Mouse (Mus musculus): ENCODE data around the gene Bloc1s6. TPM values are rescaled to one million over a fixed set of nuclear protein-coding genes. Genes with fewer than 3 reads are reported as not detected.

Bloc1s6 gene
- polyA plus RNA-seq, 1 experiment = 16.0 TPM

GRCm38 (mm10) chr2:122731456-122731855 lies 6.8 kb upstream of the Bloc1s6 start:
- Histone ChIP-seq H3K4me3 (no peak overlapping the region), H3ac (ENCODE audit: control insufficient read depth, insufficient read length) (no peak overlapping the region), H3K79me2 (ENCODE audit: control insufficient read depth, insufficient read depth) (no peaks in the 10 kb centered on the region), H3K27me3 (ENCODE audit: control insufficient read depth, insufficient read depth, insufficient read length) (no peaks in the 10 kb centered on the region), H3K4me2 (ENCODE audit: low read depth) (peak overlapping the region; percentile 47), H3K36me3 (ENCODE audit: control insufficient read depth, insufficient read depth) (no peaks in the 10 kb centered on the region)
- TF ChIP-seq USF1 (IDR thresholded peaks at IDR 0.05; ENCODE audit: low read depth) (peak; percentile 86), POLR2AphosphoS2 (IDR thresholded peaks at IDR 0.05; ENCODE audit: insufficient read length, low read depth) (no peak), POLR2A (IDR thresholded peaks at IDR 0.05; ENCODE audit: insufficient read length, low read depth) (no peak), MYOG (IDR thresholded peaks at IDR 0.05; ENCODE audit: control insufficient read depth in 1 of 3, insufficient read depth in 1 of 3, insufficient read length in 2 of 3, low read depth in 2 of 3) (no peak), MAX (IDR thresholded peaks at IDR 0.05; ENCODE audit: low read depth) (no peak)

GRCm38 (mm10) chr2:122739023-122739422 lies 720 bp downstream of the Bloc1s6 start:
- H3ac ChIP-seq (ENCODE audit: control insufficient read depth, insufficient read length) = peak overlapping the region; percentile 25
- no peaks in the 10 kb centered on the region for H3K27me3 ChIP-seq (ENCODE audit: control insufficient read depth, insufficient read depth, insufficient read length)
- peaks cover 46% of the 10 kb centered on the region for H3K79me2 ChIP-seq (ENCODE audit: control insufficient read depth, insufficient read depth)
- no peak for TF ChIP-seq CEBPB (IDR thresholded peaks at IDR 0.05; ENCODE audit: insufficient read depth, poor library complexity, severe bottlenecking)
- TF ChIP-seq MYOG (IDR thresholded peaks at IDR 0.05; ENCODE audit: control insufficient read depth in 1 of 3, insufficient read depth in 1 of 3, insufficient read length in 2 of 3, low read depth in 2 of 3) = no peak
- H3K36me3 ChIP-seq (ENCODE audit: control insufficient read depth, insufficient read depth) = peaks cover 5% of the 10 kb centered on the region
- peak overlapping the region; percentile 85 for H3K4me2 ChIP-seq (ENCODE audit: low read depth)
- peak overlapping the region; percentile 61 for H3K4me3 ChIP-seq

- H3ac ChIP-seq (ENCODE audit: control insufficient read depth, insufficient read length) = no peak overlapping the region
- no peak for TF ChIP-seq E2F4 (IDR thresholded peaks at IDR 0.05; ENCODE audit: insufficient read depth)
- no peak for TF ChIP-seq MYOD1 (IDR thresholded peaks at IDR 0.05; ENCODE audit: control insufficient read depth in 1 of 3, insufficient read length in 2 of 3, low read depth in 2 of 3)
- no peak for TF ChIP-seq CEBPB (IDR thresholded peaks at IDR 0.05; ENCODE audit: insufficient read depth, poor library complexity, severe bottlenecking)
- no peak for TF ChIP-seq USF1 (IDR thresholded peaks at IDR 0.05; ENCODE audit: low read depth)
- no peak for TF ChIP-seq POLR2A (IDR thresholded peaks at IDR 0.05; ENCODE audit: insufficient read length, low read depth)
- TF ChIP-seq POLR2AphosphoS2 (IDR thresholded peaks at IDR 0.05; ENCODE audit: insufficient read length, low read depth) = no peak
- no peak for TF ChIP-seq TCF12 (IDR thresholded peaks at IDR 0.05; ENCODE audit: insufficient read depth, poor library complexity, severe bottlenecking)
- TF ChIP-seq MAX (IDR thresholded peaks at IDR 0.05; ENCODE audit: low read depth) = no peak
- TF ChIP-seq REST (IDR thresholded peaks at IDR 0.05; ENCODE audit: insufficient read depth, insufficient read length) = no peak
- no peak for TF ChIP-seq MYOG (IDR thresholded peaks at IDR 0.05; ENCODE audit: control insufficient read depth in 1 of 3, insufficient read depth in 1 of 3, insufficient read length in 2 of 3, low read depth in 2 of 3)
- no peak for TF ChIP-seq SRF (IDR thresholded peaks at IDR 0.05; ENCODE audit: control insufficient read depth, insufficient read length, low read depth)
- TF ChIP-seq TCF3 (IDR thresholded peaks at IDR 0.05; ENCODE audit: insufficient read length, low read depth) = no peak
- peaks cover 17% of the 10 kb centered on the region for H3K79me2 ChIP-seq (ENCODE audit: control insufficient read depth, insufficient read depth)
- H3K4me3 ChIP-seq = no peak overlapping the region
- H3K27me3 ChIP-seq (ENCODE audit: control insufficient read depth, insufficient read depth, insufficient read length) = no peaks in the 10 kb centered on the region
- no peak overlapping the region for H3K4me2 ChIP-seq (ENCODE audit: low read depth)
- peaks cover 40% of the 10 kb centered on the region for H3K36me3 ChIP-seq (ENCODE audit: control insufficient read depth, insufficient read depth)
These were observed 8.2 kb downstream of the Bloc1s6 start for GRCm38 (mm10) chr2:122746461-122746860.

GRCm38 (mm10) chr2:122753739-122754343 lies 15.5 kb downstream of the Bloc1s6 start:
- H3K4me2 ChIP-seq (ENCODE audit: low read depth) = no peak overlapping the region
- H3K79me2 ChIP-seq (ENCODE audit: control insufficient read depth, insufficient read depth) = no peaks in the 10 kb centered on the region
- TF ChIP-seq REST (IDR thresholded peaks at IDR 0.05; ENCODE audit: insufficient read depth, insufficient read length) (no peak), MYOG (IDR thresholded peaks at IDR 0.05; ENCODE audit: control insufficient read depth in 1 of 3, insufficient read depth in 1 of 3, insufficient read length in 2 of 3, low read depth in 2 of 3) (no peak), SRF (IDR thresholded peaks at IDR 0.05; ENCODE audit: control insufficient read depth, insufficient read length, low read depth) (no peak), CEBPB (IDR thresholded peaks at IDR 0.05; ENCODE audit: insufficient read depth, poor library complexity, severe bottlenecking) (no peak), MYOD1 (IDR thresholded peaks at IDR 0.05; ENCODE audit: control insufficient read depth in 1 of 3, insufficient read length in 2 of 3, low read depth in 2 of 3) (no peak), TCF12 (IDR thresholded peaks at IDR 0.05; ENCODE audit: insufficient read depth, poor library complexity, severe bottlenecking) (no peak), E2F4 (IDR thresholded peaks at IDR 0.05; ENCODE audit: insufficient read depth) (no peak)
- no peak overlapping the region for H3ac ChIP-seq (ENCODE audit: control insufficient read depth, insufficient read length)
- no peak overlapping the region for H3K4me3 ChIP-seq
- H3K36me3 ChIP-seq (ENCODE audit: control insufficient read depth, insufficient read depth) = peaks cover 8% of the 10 kb centered on the region
- no peaks in the 10 kb centered on the region for H3K27me3 ChIP-seq (ENCODE audit: control insufficient read depth, insufficient read depth, insufficient read length)

GRCm38 (mm10) chr2:122759791-122760190 lies 21.5 kb downstream of the Bloc1s6 start:
- TF ChIP-seq MYOG (IDR thresholded peaks at IDR 0.05; ENCODE audit: control insufficient read depth in 1 of 3, insufficient read depth in 1 of 3, insufficient read length in 2 of 3, low read depth in 2 of 3) = no peak
- no peak overlapping the region for H3K4me3 ChIP-seq
- no peaks in the 10 kb centered on the region for H3K36me3 ChIP-seq (ENCODE audit: control insufficient read depth, insufficient read depth)
- H3K79me2 ChIP-seq (ENCODE audit: control insufficient read depth, insufficient read depth) = no peaks in the 10 kb centered on the region
- H3K4me2 ChIP-seq (ENCODE audit: low read depth) = no peak overlapping the region
- no peak overlapping the region for H3ac ChIP-seq (ENCODE audit: control insufficient read depth, insufficient read length)
- H3K27me3 ChIP-seq (ENCODE audit: control insufficient read depth, insufficient read depth, insufficient read length) = no peaks in the 10 kb centered on the region
